Mouse (Mus musculus) cortical plate, adult 2 months (tissue): Measurements from ENCODE around the gene Rrbp1. TPM values are rescaled to one million over a fixed set of nuclear protein-coding genes. Genes with fewer than 3 reads are reported as not detected.

Experiments
- H3K27ac ChIP-seq: fragments of 200-500 bp; 2 replicates; pipeline ENCODE4 v1.5.1; 2012; ENCODE audit warnings: low read length, control low read depth, inconsistent platforms; ENCODE audit not compliant: insufficient read depth
- H3K4me1 ChIP-seq: fragments of 200-500 bp; 2 replicates; pipeline ENCODE4 v1.6.1; 2011; ENCODE audit warnings: low read length; ENCODE audit not compliant: control insufficient read depth, insufficient read depth
- H3K4me3 ChIP-seq: fragments of 200-500 bp; 2 replicates; pipeline ENCODE4 v1.5.1; 2011; ENCODE audit warnings: mild to moderate bottlenecking, low read length, control low read depth; ENCODE audit not compliant: insufficient read depth
- CTCF ChIP-seq: fragments of 200-500 bp; IDR thresholded peaks from 2 replicates; pipeline ENCODE4 v1.5.1; 2011; ENCODE audit warnings: mild to moderate bottlenecking, control low read depth, low read length; ENCODE audit not compliant: insufficient read depth; ENCODE audit errors: extremely low read depth
- POLR2A ChIP-seq: fragments of 200-500 bp; IDR thresholded peaks from 2 replicates; pipeline ENCODE4 v1.6.1; 2011; ENCODE audit warnings: mild to moderate bottlenecking, low read length, control low read depth; ENCODE audit not compliant: insufficient read depth; ENCODE audit errors: extremely low read depth
- polyA plus RNA-seq: library from polyadenylated mRNA; depleted of rRNA; stranded (reverse); fragments of >200 nt; gene quantifications from 2 replicates; pipeline ENCODE4 v1.2.3, GENCODE M21; 2012

Rrbp1 gene
- polyA plus RNA-seq, 1 experiment: 58.0 TPM

- H3K4me1 ChIP-seq: no peaks in the 10 kb centered on the region
- TF ChIP-seq CTCF: no peak
- no peak for TF ChIP-seq POLR2A
- H3K27ac ChIP-seq: no peak overlapping the region
- no peak overlapping the region for H3K4me3 ChIP-seq
Observed at GRCm38 (mm10) chr2:143971887-143972286, 39.2 kb downstream of the Rrbp1 start.

GRCm38 (mm10) chr2:143970841-143971240 lies 40.2 kb downstream of the Rrbp1 start:
- H3K27ac ChIP-seq: no peak overlapping the region
- H3K4me3 ChIP-seq: no peak overlapping the region
- H3K4me1 ChIP-seq: no peaks in the 10 kb centered on the region
- TF ChIP-seq POLR2A (no peak), CTCF (no peak)

- no peaks in the 10 kb centered on the region for H3K4me1 ChIP-seq
- no peak overlapping the region for H3K27ac ChIP-seq
- no peak overlapping the region for H3K4me3 ChIP-seq
- TF ChIP-seq CTCF: no peak
- no peak for TF ChIP-seq POLR2A
Observed at GRCm38 (mm10) chr2:143969260-143969659, 41.8 kb downstream of the Rrbp1 start.

DNA sequence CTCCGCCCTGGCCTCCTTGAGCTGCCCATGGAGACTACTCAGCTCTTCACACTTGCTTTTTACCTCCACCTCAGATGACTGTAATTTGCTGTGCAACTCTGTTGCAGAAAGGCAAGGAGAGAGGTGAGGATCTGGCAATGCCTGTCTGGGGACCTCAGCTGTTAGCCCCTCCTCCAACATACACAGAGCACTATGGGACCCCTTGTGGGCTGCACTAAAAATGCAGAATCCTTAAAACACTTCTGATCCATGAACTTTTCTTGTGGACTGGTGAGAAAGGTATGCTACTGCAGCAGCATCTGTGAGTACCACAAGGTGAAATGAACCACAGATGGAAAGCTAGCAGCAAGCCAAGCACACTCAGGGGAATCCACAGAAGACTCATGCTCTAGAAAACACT lies 47.7 kb downstream of the Rrbp1 start:
- TF ChIP-seq POLR2A: no peak
- TF ChIP-seq CTCF: no peak
- no peaks in the 10 kb centered on the region for H3K4me1 ChIP-seq
- H3K4me3 ChIP-seq: no peak overlapping the region
- no peak overlapping the region for H3K27ac ChIP-seq

- H3K4me1 ChIP-seq: no peaks in the 10 kb centered on the region
- TF ChIP-seq POLR2A (no peak), CTCF (no peak)
- H3K4me3 ChIP-seq: no peak overlapping the region
- H3K27ac ChIP-seq: no peak overlapping the region
Observed at GRCm38 (mm10) chr2:143962192-143962591, 48.9 kb downstream of the Rrbp1 start.

DNA sequence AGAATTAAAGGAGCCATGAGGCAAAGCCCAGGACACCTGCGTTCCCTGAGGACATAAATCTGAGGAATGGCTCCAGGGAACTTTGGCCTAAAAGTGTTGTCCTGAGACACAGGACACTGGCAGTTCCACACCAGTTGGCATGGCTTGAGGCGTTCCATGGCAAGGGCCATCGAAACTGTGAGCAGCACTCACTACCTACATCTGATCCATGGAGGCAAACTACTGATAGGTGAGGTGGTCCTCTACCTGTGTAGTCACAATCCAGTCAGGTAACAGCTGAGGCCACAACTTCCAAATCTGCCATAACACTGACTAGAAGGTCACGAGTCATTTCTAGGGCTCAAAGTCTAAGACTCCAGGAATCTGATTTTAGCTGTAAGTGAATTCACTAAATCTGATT lies 55.3 kb downstream of the Rrbp1 start:
- Histone ChIP-seq H3K4me3 (no peak overlapping the region), H3K27ac (no peak overlapping the region), H3K4me1 (no peaks in the 10 kb centered on the region)
- TF ChIP-seq POLR2A (no peak), CTCF (no peak)

GRCm38 (mm10) chr2:143955004-143955403 lies 56.1 kb downstream of the Rrbp1 start:
- no peak for TF ChIP-seq CTCF
- TF ChIP-seq POLR2A: no peak
- H3K27ac ChIP-seq: no peak overlapping the region
- H3K4me1 ChIP-seq: no peaks in the 10 kb centered on the region
- no peak overlapping the region for H3K4me3 ChIP-seq

DNA sequence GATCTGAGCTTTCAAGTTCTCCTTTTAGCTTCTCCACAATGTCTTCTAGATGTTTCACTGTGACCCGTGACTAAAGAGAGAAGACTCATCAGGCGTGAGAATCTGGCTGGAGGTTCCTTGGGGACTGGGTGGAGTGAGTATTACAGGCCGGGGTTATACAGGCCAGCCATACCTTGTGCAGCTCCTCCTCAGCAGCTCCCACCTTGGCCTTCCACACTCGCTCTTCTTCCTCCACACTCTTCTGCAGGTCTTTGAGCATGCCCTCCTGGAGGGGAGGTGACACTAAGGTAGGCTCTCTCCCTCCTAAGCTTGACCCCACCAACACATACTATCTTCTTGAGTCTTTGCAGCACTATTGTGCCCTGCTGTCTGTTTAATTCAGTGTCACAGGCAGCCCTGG lies 57.1 kb downstream of the Rrbp1 start:
- no peak overlapping the region for H3K27ac ChIP-seq
- no peaks in the 10 kb centered on the region for H3K4me1 ChIP-seq
- no peak for TF ChIP-seq CTCF
- no peak for TF ChIP-seq POLR2A
- H3K4me3 ChIP-seq: no peak overlapping the region

DNA sequence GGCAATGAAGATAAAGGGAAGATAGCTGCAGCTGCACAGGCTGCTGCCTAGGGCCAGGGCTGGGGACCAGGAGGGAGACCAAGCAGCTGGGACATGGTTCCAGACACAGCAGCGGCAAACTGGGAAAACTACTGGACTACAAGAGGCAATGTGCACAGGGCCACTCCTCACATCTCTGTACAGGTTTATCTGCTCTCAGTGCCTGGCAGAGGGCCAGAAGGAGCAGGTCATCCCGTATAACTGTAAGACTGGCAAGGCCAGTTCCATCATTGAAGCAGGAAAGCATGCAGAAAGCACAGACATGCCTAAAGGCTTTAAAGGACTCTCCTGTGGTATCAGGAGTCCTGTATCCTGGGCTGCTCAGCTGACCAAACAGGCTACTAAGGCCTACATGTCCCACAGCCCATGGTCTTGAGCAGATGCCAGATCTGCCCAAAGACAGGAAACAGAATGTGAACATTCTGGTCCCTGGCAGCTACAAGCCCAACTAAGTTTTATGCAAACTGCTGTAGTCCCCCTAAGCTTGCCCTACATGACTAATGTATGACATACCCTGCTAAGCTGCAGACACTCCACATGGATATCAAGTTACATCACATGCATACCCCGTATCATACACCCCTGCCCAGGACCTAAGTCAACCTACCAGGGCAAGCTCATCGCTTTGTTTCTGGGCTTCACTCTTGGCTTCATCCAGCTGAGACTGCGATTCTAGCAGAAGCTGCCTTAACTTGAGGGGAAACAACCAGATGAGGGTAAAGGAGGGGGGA lies 59.3 kb downstream of the Rrbp1 start:
- Histone ChIP-seq H3K4me1 (no peaks in the 10 kb centered on the region), H3K27ac (no peak overlapping the region), H3K4me3 (no peak overlapping the region)
- TF ChIP-seq CTCF (no peak), POLR2A (no peak)

- Histone ChIP-seq H3K27ac (no peak overlapping the region), H3K4me1 (no peaks in the 10 kb centered on the region), H3K4me3 (no peak overlapping the region)
- TF ChIP-seq POLR2A: no peak
- no peak for TF ChIP-seq CTCF
Observed at GRCm38 (mm10) chr2:143951028-143951420, 60.0 kb downstream of the Rrbp1 start.

- H3K4me3 ChIP-seq: no peak overlapping the region
- TF ChIP-seq POLR2A: no peak
- no peak for TF ChIP-seq CTCF
- H3K27ac ChIP-seq: no peak overlapping the region
- H3K4me1 ChIP-seq: no peaks in the 10 kb centered on the region
Observed at GRCm38 (mm10) chr2:143950290-143951027, 60.6 kb downstream of the Rrbp1 start.
